Mouse (Mus musculus) heart, postnatal 14 days (tissue): ENCODE data around the gene Gm17190. TPM values are rescaled to one million over a fixed set of nuclear protein-coding genes. Genes with fewer than 3 reads are reported as not detected.

Experiments
- total RNA-seq, 2 experiments: library from RNA; stranded (reverse); gene quantifications; 2 replicates each; pipeline ENCODE4 v1.2.3; 2021

Gm17190 gene
- total RNA-seq, 2 experiments from 2014 or later: not detected

Other genes starting within 250 kb of the Gm17190 start
- gene Iqgap2, start 190.1 kb upstream of the Gm17190 start, total RNA-seq: 1 to 10 TPM; 3.1 to 3.3 TPM
- gene Gm20075, start 678 bp upstream of the Gm17190 start, total RNA-seq: 10 to 100 TPM; 13.1 to 14.8 TPM
- gene Sv2c, start 50.5 kb downstream of the Gm17190 start, total RNA-seq: under 1 TPM; 0.07 to 0.24 TPM